Mouse (Mus musculus) midbrain, embryonic 12.5 days (tissue): ENCODE results near the gene Gjd3. TPM values are rescaled to one million over a fixed set of nuclear protein-coding genes. Genes with fewer than 3 reads are reported as not detected.

ENCODE experiments used
- ATAC-seq: fragments of 200-750 bp; cut with Nextera tagmentation; 2 replicates; pipeline ENCODE4 v1.8.0; 2017; ENCODE audit warnings: low read depth, moderate TSS enrichment, moderate library complexity; ENCODE audit not compliant: low FRiP score
- H3K27ac ChIP-seq: fragments of 300-500 bp; sonication (generic); replicated peaks from 2 replicates; pipeline ENCODE4 v1.5.1; 2016; ENCODE audit warnings: mild to moderate bottlenecking
- H3K27me3 ChIP-seq: fragments of 300-500 bp; sonication (generic); 2 replicates; pipeline ENCODE4 v1.6.1; 2016; ENCODE audit warnings: mild to moderate bottlenecking
- H3K36me3 ChIP-seq: fragments of 300-500 bp; sonication (generic); 2 replicates; pipeline ENCODE4 v1.6.1; 2016
- H3K4me1 ChIP-seq: fragments of 300-500 bp; sonication (generic); 2 replicates; pipeline ENCODE4 v1.6.1; 2016
- H3K4me2 ChIP-seq: fragments of 300-500 bp; sonication (generic); replicated peaks from 2 replicates; pipeline ENCODE4 v1.6.1; 2016; ENCODE audit warnings: mild to moderate bottlenecking, moderate library complexity
- H3K4me3 ChIP-seq: fragments of 300-500 bp; sonication (generic); 2 replicates; pipeline ENCODE4 v1.5.1; 2016; ENCODE audit warnings: mild to moderate bottlenecking
- H3K9ac ChIP-seq: fragments of 300-500 bp; sonication (generic); replicated peaks from 2 replicates; pipeline ENCODE4 v1.6.1; 2016; ENCODE audit warnings: mild to moderate bottlenecking, moderate library complexity
- H3K9me3 ChIP-seq: fragments of 300-500 bp; sonication (generic); 2 replicates; pipeline ENCODE4 v1.6.1; 2016; ENCODE audit warnings: mild to moderate bottlenecking
- WGBS: fragments of 180-500 bp; shearing (Covaris S2); methylation state at CpG from one replicate; pipeline ENCODE4 v1.1.7; 2016; 5-methylcytosine and 5-hydroxymethylcytosine counted together
- polyA plus RNA-seq: library from polyadenylated mRNA; unstranded; fragments of >200 nt; fragmentation: Nextera tagmentation; extraction: Ambion mirVana; gene quantifications from 2 replicates; pipeline ENCODE4 v1.2.1, GENCODE M21; 2016

The Gjd3 gene
- 0.67 and 0.80 TPM in 2 replicates for polyA plus RNA-seq

- 3% methylated on average over 20 of the region's 28 CpGs for WGBS
- Histone ChIP-seq H3K9ac (peak within 1 kb of the TSS; percentile 69), H3K9me3 (no peaks in the 10 kb centered on the region), H3K4me2 (peak within 1 kb of the TSS; percentile 85), H3K27me3 (peaks cover 56% of the 10 kb centered on the region), H3K4me1 (peaks cover 18% of the 10 kb centered on the region), H3K27ac (peak within 1 kb of the TSS; percentile 81), H3K36me3 (no peaks in the 10 kb centered on the region), H3K4me3 (peak within 1 kb of the TSS; percentile 58)
- ATAC-seq = no peak; the same call in none of the 2 replicates
Measured at GRCm38 (mm10) chr11:98982773-98983133, at the start of gene Gjd3. TSS of gene Gjd3 (minus strand) at chr11:98983016.

GRCm38 (mm10) chr11:99026899-99027440 lies 44.2 kb upstream of the Gjd3 start:
- Histone ChIP-seq H3K9ac (no peak overlapping the region), H3K4me2 (no peak overlapping the region), H3K4me1 (peaks cover 18% of the 10 kb centered on the region), H3K4me3 (no peak overlapping the region), H3K27ac (no peak overlapping the region), H3K9me3 (no peaks in the 10 kb centered on the region), H3K27me3 (0 out of 2 replicates have a peak, but pooled peaks cover 4% of the 10 kb centered on the region), H3K36me3 (peaks cover 5% of the 10 kb centered on the region)
- WGBS = 89% methylated on average over 12 of the region's 12 CpGs
- ATAC-seq = no peak

DNA sequence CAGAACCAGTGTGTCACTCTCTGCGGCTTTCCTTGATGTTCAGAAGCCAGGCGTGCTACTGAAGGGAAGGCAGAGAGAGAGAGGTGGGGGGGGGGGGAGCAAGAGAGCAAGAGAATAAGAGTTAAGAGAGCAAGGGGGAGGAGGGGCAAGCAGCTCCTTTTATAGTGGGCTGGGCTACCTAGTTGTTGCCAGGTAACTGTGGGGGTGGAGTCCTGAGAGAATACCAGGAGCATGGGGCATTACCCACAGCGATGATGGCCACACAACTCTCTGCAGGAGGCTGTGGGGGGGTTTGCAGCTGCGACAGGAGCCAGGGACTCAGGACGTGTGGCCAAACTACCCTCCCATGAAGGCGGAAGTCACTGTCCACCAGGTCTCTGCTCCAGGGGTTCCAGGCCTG lies 43.1 kb upstream of the Gjd3 start:
- WGBS = 89% methylated on average over 6 of the region's 6 CpGs
- Histone ChIP-seq H3K4me1 (peaks cover 27% of the 10 kb centered on the region), H3K9me3 (no peaks in the 10 kb centered on the region), H3K9ac (no peak overlapping the region), H3K27me3 (0 out of 2 replicates have a peak, but pooled peaks cover 4% of the 10 kb centered on the region), H3K36me3 (peaks cover 16% of the 10 kb centered on the region), H3K27ac (no peak overlapping the region), H3K4me3 (no peak overlapping the region), H3K4me2 (no peak overlapping the region)
- no peak for ATAC-seq

DNA sequence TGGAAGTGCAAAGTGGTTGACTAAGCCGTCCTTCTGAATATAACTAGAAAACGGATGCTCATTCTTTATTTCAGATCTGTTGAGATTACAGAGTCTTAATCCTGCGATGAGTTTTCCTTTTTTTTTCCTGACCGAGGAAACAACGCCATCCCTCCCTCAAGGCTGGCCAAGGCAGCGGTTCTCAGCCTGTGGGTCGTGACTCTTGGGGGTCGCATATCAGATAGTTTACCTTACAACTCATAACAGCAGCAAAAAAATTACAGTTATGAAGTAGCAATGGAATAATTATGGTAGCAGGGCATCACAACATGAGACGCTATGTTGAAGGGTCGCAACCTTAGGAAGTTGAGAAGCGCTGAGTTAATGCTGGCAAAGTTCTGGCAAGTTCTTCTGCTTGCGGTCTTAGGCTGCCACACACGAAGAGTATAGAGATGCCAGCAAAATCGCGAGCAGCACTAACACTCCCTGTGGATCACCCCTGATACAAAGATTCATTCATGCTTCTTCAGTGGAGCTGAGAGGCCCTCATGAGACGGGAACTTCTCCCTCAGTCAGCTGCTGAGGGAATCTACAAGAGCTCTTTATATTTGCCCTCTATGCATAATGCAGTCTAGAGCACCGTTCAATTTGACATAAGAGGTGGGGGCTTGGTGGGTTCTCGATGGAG lies 41.8 kb upstream of the Gjd3 start:
- H3K9ac ChIP-seq = no peak overlapping the region
- H3K4me1 ChIP-seq = peaks cover 27% of the 10 kb centered on the region
- H3K4me2 ChIP-seq = peak overlapping the region; percentile 46
- H3K4me3 ChIP-seq = peak overlapping the region; percentile 76
- no peak overlapping the region for H3K27ac ChIP-seq
- no peaks in the 10 kb centered on the region for H3K27me3 ChIP-seq
- peaks cover 26% of the 10 kb centered on the region for H3K36me3 ChIP-seq
- peak; percentile 3; the same call in 1 of the 2 replicates for ATAC-seq
- 55% methylated on average over 18 of the region's 18 CpGs for WGBS
- H3K9me3 ChIP-seq = no peaks in the 10 kb centered on the region

DNA sequence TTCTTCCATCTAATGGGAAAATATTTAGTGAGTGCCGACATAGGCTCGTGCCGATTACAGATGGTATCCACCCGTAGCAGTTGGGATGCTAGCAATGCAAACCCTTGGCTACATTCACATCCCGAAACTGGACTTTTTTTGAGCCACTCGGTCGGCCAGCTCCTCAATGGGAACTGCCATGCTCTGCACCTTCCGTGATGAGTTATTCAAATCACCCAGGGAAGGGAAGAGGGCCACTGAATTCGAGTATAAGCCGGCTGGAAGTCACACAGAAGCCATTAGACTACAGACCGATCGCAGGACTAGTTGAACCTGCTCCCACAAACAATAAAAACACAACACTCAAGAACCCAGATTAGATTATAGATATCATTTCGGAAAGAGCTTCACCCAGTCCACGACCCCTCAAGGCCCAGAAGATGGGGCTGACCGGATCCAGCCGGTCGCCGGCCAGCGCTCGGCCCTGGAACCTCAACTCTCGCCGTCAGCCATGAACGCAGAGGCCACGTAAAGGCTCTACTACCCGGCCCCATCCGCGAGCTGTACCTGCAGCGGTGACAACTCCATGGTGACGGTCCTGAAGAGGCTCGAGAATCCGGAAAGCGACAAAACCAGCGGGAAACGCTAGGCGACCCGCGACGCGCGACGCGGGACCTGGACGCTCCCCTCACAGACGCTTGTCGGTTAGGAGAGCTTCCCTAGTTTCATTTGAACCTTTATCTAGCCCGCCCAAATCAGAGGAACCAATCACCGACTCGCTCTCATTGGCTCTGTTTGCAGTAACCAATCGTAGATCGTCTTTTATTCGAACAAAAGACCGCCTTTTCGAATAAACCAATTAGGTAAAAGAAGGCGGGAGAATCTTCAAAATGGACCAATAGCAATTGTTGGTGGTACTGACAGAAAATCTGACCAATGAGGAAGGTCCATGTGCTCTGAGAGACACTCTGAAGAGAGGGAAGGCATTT lies 41.0 kb upstream of the Gjd3 start, which contains the start of gene Top2a:
Top2a (minus strand) TSS at position 690 of the 968 bp plus-strand sequence.
- H3K4me1 ChIP-seq = peaks cover 27% of the 10 kb centered on the region
- peak within 1 kb of the TSS; percentile 76 for H3K4me3 ChIP-seq
- peak within 1 kb of the TSS; percentile 44; the same call in 1 of the 2 replicates for H3K27ac ChIP-seq
- H3K9me3 ChIP-seq = no peaks in the 10 kb centered on the region
- no peaks in the 10 kb centered on the region for H3K27me3 ChIP-seq
- H3K36me3 ChIP-seq = peaks cover 26% of the 10 kb centered on the region
- under 1% methylated on average over 54 of the region's 54 CpGs for WGBS
- ATAC-seq = peak; percentile 95
- peak within 1 kb of the TSS; percentile 65 for H3K4me2 ChIP-seq
- H3K9ac ChIP-seq = peak within 1 kb of the TSS; percentile 80

GRCm38 (mm10) chr11:99023094-99023493 lies 40.3 kb upstream of the Gjd3 start:
- Histone ChIP-seq H3K36me3 (peaks cover 28% of the 10 kb centered on the region), H3K27ac (no peak overlapping the region)
- ATAC-seq = no peak

DNA sequence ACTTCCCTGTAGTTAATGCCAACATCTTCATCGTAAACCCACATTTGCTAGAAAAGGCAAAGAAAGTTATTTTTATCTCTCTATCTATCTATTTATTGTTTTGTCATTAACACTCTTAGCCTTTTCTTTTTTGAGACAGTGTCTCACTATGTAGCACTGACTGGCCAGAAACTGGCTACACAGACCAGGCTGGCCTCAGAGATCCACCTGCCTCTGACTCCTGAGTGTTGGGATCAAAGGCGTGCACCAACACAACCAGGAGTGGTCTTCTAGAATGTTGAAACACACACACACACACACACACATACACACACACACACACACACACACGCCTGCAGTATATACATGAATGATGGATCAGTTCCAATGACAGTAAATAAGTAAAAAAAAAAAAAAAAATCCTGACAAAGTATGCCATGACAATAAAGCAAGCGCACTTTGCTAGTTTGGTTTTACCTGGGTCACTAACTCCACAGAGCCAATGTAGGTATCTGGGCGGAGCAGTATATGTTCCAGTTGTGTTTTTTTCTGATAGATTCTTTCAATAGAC lies 39.6 kb upstream of the Gjd3 start:
- no peak overlapping the region for H3K27ac ChIP-seq
- H3K4me3 ChIP-seq = peak overlapping the region; percentile 76
- no peak for ATAC-seq
- H3K27me3 ChIP-seq = no peaks in the 10 kb centered on the region
- 85% methylated on average over 5 of the region's 5 CpGs for WGBS
- H3K4me2 ChIP-seq = peak overlapping the region; percentile 65
- H3K36me3 ChIP-seq = peaks cover 35% of the 10 kb centered on the region
- H3K4me1 ChIP-seq = peaks cover 27% of the 10 kb centered on the region
- H3K9me3 ChIP-seq = no peaks in the 10 kb centered on the region
- peak overlapping the region; percentile 80 for H3K9ac ChIP-seq

More at GRCm38 (mm10) chr11:99023094-99023493, 40.3 kb upstream of the Gjd3 start:
- Histone ChIP-seq H3K4me2 (peak overlapping the region; percentile 65), H3K9me3 (no peaks in the 10 kb centered on the region), H3K4me1 (peaks cover 27% of the 10 kb centered on the region), H3K9ac (peak overlapping the region; percentile 80), H3K4me3 (peak overlapping the region; percentile 76), H3K27me3 (no peaks in the 10 kb centered on the region)
- WGBS = 10% methylated on average over 4 of the region's 4 CpGs

- peaks cover 27% of the 10 kb centered on the region for H3K4me1 ChIP-seq
- no peak overlapping the region for H3K4me2 ChIP-seq
- H3K4me3 ChIP-seq = no peak overlapping the region
- H3K36me3 ChIP-seq = peaks cover 56% of the 10 kb centered on the region
- WGBS = 95% methylated on average over 6 of the region's 6 CpGs
- no peak for ATAC-seq
- no peak overlapping the region for H3K27ac ChIP-seq
- no peak overlapping the region for H3K9ac ChIP-seq
- H3K27me3 ChIP-seq = no peaks in the 10 kb centered on the region
- no peaks in the 10 kb centered on the region for H3K9me3 ChIP-seq
Measured at GRCm38 (mm10) chr11:99019844-99020243, 37.0 kb upstream of the Gjd3 start.

DNA sequence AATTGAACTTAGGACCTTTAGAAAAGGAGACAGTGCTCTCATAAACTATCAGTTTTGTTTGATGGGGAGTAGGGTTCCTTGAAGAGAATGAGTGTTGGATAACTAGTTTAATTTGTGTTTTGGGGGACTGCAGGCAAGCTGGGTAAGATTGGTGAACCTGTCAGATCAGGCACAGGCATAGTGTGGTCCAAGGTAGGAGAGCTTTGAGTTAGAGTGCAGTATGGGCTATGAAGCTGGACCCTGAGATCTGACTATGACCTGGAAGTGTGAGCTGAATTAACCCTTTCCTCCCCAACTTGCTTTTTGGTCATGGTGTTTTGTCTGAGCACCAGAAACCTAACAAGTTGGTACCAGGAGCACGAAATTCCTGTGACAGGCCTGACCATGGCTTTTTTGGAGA lies 31.0 kb upstream of the Gjd3 start:
- peaks cover 86% of the 10 kb centered on the region for H3K36me3 ChIP-seq

GRCm38 (mm10) chr11:99010706-99011105 lies 27.9 kb upstream of the Gjd3 start:
- no peak for ATAC-seq
- Histone ChIP-seq H3K4me3 (no peak overlapping the region), H3K27me3 (no peaks in the 10 kb centered on the region), H3K9me3 (no peaks in the 10 kb centered on the region), H3K4me2 (no peak overlapping the region), H3K4me1 (no peaks in the 10 kb centered on the region), H3K36me3 (peaks cover 89% of the 10 kb centered on the region), H3K9ac (no peak overlapping the region), H3K27ac (no peak overlapping the region)
- 95% methylated on average over 5 of the region's 5 CpGs for WGBS

More for the DNA sequence above, 31.0 kb upstream of the Gjd3 start:
- Histone ChIP-seq H3K4me1 (no peaks in the 10 kb centered on the region), H3K9me3 (no peaks in the 10 kb centered on the region), H3K4me3 (no peak overlapping the region), H3K4me2 (no peak overlapping the region), H3K9ac (no peak overlapping the region), H3K27ac (no peak overlapping the region), H3K27me3 (no peaks in the 10 kb centered on the region)
- no peak for ATAC-seq
- WGBS = 81% methylated on average over 1 of the region's 1 CpGs

DNA sequence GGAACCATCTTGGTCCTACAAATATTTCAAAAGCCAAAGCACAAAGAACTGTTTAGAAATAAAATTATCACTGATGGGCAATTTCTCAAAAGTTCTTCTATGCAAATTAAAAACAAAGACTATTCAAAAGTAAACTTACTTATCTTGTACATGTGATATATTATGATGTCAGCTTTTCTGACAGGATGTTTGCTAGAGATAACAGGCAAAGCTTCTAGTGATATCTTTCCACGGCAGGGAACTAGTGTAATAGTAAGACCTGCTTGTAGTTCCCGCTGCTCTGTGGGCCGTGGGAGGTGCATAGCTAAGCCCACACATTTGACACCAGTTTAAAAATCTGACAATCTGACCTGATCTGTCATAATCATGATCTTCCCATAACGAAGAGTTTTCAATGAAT lies 27.3 kb upstream of the Gjd3 start:
- Histone ChIP-seq H3K4me2 (no peak overlapping the region), H3K9me3 (no peaks in the 10 kb centered on the region), H3K27ac (no peak overlapping the region), H3K4me3 (no peak overlapping the region), H3K4me1 (no peaks in the 10 kb centered on the region), H3K27me3 (no peaks in the 10 kb centered on the region), H3K9ac (no peak overlapping the region), H3K36me3 (peaks cover 89% of the 10 kb centered on the region)
- 92% methylated on average over 4 of the region's 4 CpGs for WGBS
- ATAC-seq = no peak
